Mouse (Mus musculus) liver, adult 2 months (tissue): ENCODE measurements at regions not wholly inside any gene's neighbourhood (a gene's known extent, or its start where the extent isn't known, plus 50 kb on each side); places are given as distances from the start of the nearest gene placed in this dataset.

Source experiments
- DNase-seq: peaks from one replicate; pipeline ENCODE4 v3.0.0-alpha.2; 2011; ENCODE audit warnings: low read depth, low spot score; ENCODE audit errors: extremely low read depth
- H3K27ac ChIP-seq: fragments of 200-500 bp; replicated peaks from 2 replicates; pipeline ENCODE4 v1.5.1; 2012; ENCODE audit warnings: low read depth, mild to moderate bottlenecking, control low read depth, inconsistent platforms, low read length; ENCODE audit not compliant: insufficient read depth
- H3K27me3 ChIP-seq: fragments of 200-500 bp; 2 replicates; pipeline ENCODE4 v1.6.1; 2012; ENCODE audit warnings: mild to moderate bottlenecking, moderate library complexity, low read length, inconsistent platforms; ENCODE audit not compliant: control insufficient read depth, insufficient read depth
- H3K36me3 ChIP-seq: fragments of 200-500 bp; 2 replicates; pipeline ENCODE4 v1.6.1; 2012; ENCODE audit warnings: low read length, inconsistent platforms; ENCODE audit not compliant: control insufficient read depth, insufficient read depth
- H3K4me1 ChIP-seq: fragments of 200-500 bp; 2 replicates; pipeline ENCODE4 v1.6.1; 2011; ENCODE audit warnings: low read length; ENCODE audit not compliant: control insufficient read depth, insufficient read depth
- H3K4me3 ChIP-seq: fragments of 200-500 bp; 2 replicates; pipeline ENCODE4 v1.5.1; 2011; ENCODE audit warnings: low read depth, mild to moderate bottlenecking, control low read depth, low read length, moderate library complexity; ENCODE audit not compliant: insufficient read depth
- H3K79me2 ChIP-seq: fragments of 200-500 bp; 2 replicates; pipeline ENCODE4 v1.6.1; 2012; ENCODE audit warnings: inconsistent platforms, mild to moderate bottlenecking, low read length, moderate library complexity; ENCODE audit not compliant: control insufficient read depth, insufficient read depth
- H3K9ac ChIP-seq: fragments of 200-500 bp; 2 replicates; pipeline ENCODE4 v1.6.1; 2012; ENCODE audit warnings: low read depth, mild to moderate bottlenecking, control low read depth, inconsistent platforms, low read length
- CTCF ChIP-seq: fragments of 200-500 bp; IDR thresholded peaks from 2 replicates; pipeline ENCODE4 v1.5.1; 2011; ENCODE audit warnings: low read depth, low read length, control low read depth
- POLR2A ChIP-seq: fragments of 200-500 bp; IDR thresholded peaks from 2 replicates; pipeline ENCODE4 v1.6.1; 2011; ENCODE audit warnings: low read length, control low read depth; ENCODE audit not compliant: insufficient read depth; ENCODE audit errors: extremely low read depth
- WGBS: fragments of 180-500 bp; shearing (Covaris S2); methylation state at CpG from one replicate; pipeline ENCODE4 v1.1.7; 2018; 5-methylcytosine and 5-hydroxymethylcytosine counted together

DNA sequence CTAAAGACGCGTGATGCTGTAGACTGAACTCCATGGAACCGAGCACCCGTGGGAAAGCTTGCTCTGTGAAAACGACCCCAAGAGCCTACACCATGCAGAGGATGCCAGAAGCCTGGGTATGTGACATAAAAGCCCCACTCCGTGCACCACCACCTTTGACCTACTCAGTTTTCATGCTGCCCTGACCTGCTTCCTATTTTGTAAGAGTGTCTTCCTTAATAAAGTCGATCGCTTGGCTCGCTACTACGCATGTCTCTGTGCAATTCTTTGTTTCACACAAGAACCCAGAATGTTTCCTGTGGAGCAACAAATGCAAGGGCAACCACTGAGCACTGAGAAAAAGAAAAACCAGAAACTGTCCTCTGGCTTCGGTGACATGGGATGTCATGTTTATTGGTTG is 60.5 kb downstream of the Sec61b start:
- Histone ChIP-seq H3K27ac (no peak overlapping the region), H3K4me3 (no peak overlapping the region), H3K9ac (no peak overlapping the region), H3K4me1 (no peaks in the 10 kb centered on the region), H3K27me3 (no peaks in the 10 kb centered on the region), H3K79me2 (no peaks in the 10 kb centered on the region), H3K36me3 (no peaks in the 10 kb centered on the region)
- 90% methylated on average over 11 of the region's 11 CpGs for WGBS
- TF ChIP-seq CTCF, result no peak
- TF ChIP-seq POLR2A, result no peak
- no peak for DNase-seq

DNA sequence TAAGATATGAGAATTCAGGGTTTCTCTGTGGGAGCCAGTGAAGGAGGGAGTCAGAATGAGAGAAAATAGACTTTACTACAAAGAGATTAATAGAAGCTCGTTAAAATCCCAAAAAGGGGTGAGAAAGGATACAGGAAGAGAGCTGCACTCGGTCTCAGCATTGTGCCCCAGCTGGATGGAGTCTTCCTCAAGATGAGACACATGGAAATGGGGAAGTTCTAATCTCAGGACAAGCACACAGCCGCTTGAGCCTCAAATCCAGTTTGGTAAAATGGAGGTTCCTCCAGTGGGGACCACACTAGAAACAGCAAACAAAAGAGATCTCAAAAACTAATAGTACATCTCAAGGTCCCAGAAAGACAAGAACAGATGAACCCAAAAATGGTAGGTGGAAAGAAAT is 93.2 kb downstream of the Sec61b start:
- Histone ChIP-seq H3K79me2 (no peaks in the 10 kb centered on the region), H3K4me1 (no peaks in the 10 kb centered on the region), H3K36me3 (no peaks in the 10 kb centered on the region), H3K27ac (no peak overlapping the region), H3K27me3 (no peaks in the 10 kb centered on the region), H3K4me3 (no peak overlapping the region), H3K9ac (no peak overlapping the region)
- TF ChIP-seq POLR2A (no peak), CTCF (no peak)
- DNase-seq, result no peak
- WGBS, result 57% methylated on average over 3 of the region's 3 CpGs

DNA sequence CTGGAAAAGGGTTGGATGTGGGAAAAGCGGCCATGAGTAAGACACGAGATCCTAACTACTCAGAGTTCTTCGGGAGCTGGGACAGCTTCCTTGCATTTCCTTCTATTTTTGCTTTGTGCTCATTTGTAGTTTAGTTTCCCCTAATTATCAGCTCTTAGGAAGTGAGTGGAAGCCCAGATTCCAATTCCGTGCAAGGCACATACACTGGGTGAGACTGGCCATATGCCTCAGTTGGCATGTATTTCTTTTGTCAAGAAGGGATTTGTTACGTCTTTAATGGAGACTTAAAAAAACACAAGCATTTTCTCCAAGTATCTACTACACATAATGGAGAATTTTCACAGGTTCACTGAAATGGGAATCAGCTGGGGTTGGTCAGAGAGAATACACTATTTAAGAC is 96.4 kb downstream of the Sec61b start:
- 83% methylated on average over 5 of the region's 5 CpGs for WGBS
- H3K4me1 ChIP-seq, result no peaks in the 10 kb centered on the region
- H3K36me3 ChIP-seq, result no peaks in the 10 kb centered on the region
- no peak for DNase-seq
- no peak overlapping the region for H3K9ac ChIP-seq
- TF ChIP-seq POLR2A, result no peak
- no peak for TF ChIP-seq CTCF
- no peak overlapping the region for H3K4me3 ChIP-seq
- H3K79me2 ChIP-seq, result no peaks in the 10 kb centered on the region
- H3K27me3 ChIP-seq, result no peaks in the 10 kb centered on the region
- H3K27ac ChIP-seq, result no peak overlapping the region

DNA sequence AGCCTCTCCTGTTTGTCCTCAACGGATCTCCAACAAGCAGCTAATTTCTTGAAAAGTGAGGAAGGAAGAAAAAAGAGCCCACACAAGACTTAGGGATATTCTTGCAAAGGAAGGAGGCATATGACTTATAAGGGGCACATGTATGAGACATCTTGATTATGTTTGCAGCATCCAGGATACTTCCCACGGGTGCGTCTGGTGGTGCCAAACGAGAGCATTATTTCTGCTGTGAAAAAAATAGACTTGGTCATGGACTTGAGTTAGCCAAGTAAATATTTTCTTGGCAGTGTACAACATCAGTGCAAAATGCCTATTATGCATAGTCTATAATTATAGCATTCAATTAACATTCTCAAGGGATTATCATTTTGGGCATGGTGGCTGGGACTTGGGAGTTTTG is 101.6 kb downstream of the Sec61b start:
- no peak overlapping the region for H3K9ac ChIP-seq
- H3K4me1 ChIP-seq, result no peaks in the 10 kb centered on the region
- TF ChIP-seq POLR2A, result no peak
- TF ChIP-seq CTCF, result no peak
- H3K27me3 ChIP-seq, result no peaks in the 10 kb centered on the region
- no peaks in the 10 kb centered on the region for H3K79me2 ChIP-seq
- H3K36me3 ChIP-seq, result no peaks in the 10 kb centered on the region
- WGBS, result 77% methylated on average over 4 of the region's 4 CpGs
- H3K4me3 ChIP-seq, result no peak overlapping the region
- H3K27ac ChIP-seq, result no peak overlapping the region
- no peak for DNase-seq

DNA sequence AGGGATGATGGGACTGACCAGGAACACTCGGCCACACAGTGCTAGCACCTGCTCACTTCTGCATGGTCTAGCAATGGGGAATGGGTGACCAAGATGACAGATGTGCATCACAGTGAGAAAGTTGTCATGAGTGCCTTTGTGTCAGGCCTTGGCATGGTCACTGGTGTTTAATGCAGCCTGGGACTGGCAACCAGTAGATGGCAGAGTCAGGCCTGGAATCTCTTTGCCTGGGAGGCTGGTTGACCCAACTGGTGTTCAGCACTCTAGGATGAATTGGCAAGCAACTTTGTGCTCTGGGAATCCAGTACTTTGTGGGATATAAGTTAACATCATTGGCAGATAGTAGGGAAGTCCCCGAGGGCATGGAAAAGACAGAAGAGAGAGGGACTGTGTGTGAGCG is 103.0 kb downstream of the Sec61b start:
- Histone ChIP-seq H3K27ac (no peak overlapping the region), H3K36me3 (no peaks in the 10 kb centered on the region), H3K79me2 (no peaks in the 10 kb centered on the region), H3K4me1 (no peaks in the 10 kb centered on the region), H3K4me3 (no peak overlapping the region), H3K9ac (no peak overlapping the region), H3K27me3 (no peaks in the 10 kb centered on the region)
- TF ChIP-seq POLR2A (no peak), CTCF (peak; percentile 47)
- DNase-seq, result no peak
- 91% methylated on average over 3 of the region's 3 CpGs for WGBS

DNA sequence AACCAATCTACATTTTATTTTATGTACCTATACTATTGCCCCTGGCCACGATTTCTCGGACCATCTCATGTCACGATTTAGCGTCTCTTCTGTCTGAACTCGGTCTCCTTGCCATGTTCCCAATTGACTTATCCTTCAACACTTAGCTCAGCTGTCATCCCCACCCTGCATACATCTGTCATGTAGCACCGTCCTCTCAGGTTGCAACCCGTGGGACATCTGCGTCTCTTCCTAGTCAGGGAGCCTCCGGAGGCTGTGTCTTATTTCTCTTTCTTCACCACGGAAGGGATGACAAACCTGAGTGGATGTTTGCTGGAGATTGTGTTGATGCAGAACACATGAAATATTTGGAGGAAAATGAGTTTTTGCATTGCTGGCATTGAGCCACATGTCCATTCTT is 104.2 kb downstream of the Sec61b start:
- TF ChIP-seq CTCF (no peak), POLR2A (no peak)
- Histone ChIP-seq H3K27me3 (no peaks in the 10 kb centered on the region), H3K4me1 (no peaks in the 10 kb centered on the region), H3K79me2 (no peaks in the 10 kb centered on the region), H3K9ac (no peak overlapping the region), H3K36me3 (no peaks in the 10 kb centered on the region), H3K27ac (no peak overlapping the region), H3K4me3 (no peak overlapping the region)
- WGBS, result 91% methylated on average over 10 of the region's 10 CpGs
- no peak for DNase-seq
